Mouse (Mus musculus) embryo, embryonic 10.5 days (tissue): Measurements from ENCODE around the gene Gsc.
A peak's percentile ranks its signal among the peaks of the same experiment; 100 is the strongest.

Source experiments
- DNase-seq: peaks from one replicate; pipeline ENCODE4 v3.0.0-alpha.2; 2015; ENCODE audit warnings: low spot score

Gene Gsc

DNA sequence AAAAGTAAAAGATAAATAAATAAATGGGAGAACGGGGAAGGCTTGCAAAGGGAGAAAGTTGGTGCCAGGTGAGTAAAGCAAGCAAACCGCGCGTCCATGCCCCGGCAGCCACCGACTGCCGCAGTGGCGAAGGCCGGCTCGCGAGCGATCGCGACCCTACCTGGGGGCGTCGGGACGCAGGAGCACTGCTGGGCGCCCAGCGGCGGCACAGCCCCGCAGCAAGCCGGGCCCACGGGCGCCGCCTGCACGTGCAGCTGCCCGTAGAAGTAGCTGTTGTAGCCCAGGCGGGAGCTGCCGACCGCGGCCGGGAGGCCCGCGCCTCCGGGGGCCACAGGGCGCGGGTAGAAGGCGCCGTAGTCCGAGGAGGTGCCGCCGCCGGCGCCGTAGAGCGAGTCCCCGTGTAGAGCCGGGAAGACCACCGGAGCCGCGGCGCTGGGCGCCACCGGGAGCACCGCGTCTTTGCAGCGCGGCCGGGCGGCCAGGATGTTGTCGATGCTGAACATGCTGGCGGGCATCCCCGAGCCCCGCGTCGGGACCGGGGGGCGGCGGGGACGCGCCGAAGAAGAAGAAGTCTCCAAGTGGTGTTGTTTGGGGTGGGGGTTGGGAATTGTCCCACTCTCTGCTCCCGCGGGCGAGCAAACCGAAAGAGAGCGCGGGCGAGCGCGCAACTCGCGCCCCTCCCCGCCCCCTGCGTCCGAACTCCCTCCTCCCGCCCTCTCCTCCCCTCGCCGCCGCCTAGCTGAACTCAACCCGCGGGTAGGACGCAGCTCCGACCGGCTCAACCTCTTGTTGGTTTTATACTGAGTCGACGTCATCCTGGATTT lies at the start of gene Gsc:
Gene Gsc, minus strand, starts transcription at position 730 of the 824 bp plus-strand sequence.
- peak; percentile 85 for DNase-seq

DNA sequence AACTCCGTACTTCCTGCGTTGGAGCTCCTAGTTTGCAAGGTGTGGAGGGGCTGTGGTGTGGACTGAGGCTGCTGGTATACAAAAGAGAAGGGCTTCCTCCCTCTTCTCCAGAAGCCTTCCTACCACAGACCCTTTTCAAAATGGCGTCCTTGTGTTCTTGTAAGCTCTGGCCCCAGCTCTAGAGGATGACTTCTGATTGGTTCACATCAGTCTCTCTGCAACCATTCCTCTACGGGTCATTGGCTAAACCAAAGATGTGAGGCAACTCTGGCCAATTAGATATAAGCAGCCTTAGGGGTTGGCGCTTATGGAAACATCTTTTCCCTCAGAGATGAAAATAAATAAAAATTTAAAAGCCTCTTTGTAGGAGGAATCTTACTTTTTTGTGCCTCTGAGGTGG lies 46.6 kb upstream of the Gsc start:
- DNase-seq, result no peak

DNA sequence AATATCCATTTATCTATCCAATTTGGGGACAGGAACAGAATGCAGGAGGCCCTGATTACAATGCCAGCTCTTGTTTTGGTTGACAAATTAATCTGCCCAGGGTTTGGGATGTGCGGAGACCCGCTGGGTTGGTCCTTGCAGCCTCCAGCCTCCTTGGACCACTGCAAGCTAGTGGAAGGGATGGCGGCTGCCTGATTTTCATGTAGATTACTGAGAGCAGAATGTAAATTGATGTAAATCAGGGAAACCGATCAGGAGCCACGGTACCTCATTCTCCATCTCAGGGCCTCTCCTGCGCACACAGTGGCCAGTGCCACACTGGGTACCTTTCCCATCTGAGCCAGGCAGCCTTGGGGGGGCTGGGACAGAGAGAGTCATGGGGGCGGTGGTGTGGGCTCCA lies 34.8 kb upstream of the Gsc start:
- no peak for DNase-seq

DNA sequence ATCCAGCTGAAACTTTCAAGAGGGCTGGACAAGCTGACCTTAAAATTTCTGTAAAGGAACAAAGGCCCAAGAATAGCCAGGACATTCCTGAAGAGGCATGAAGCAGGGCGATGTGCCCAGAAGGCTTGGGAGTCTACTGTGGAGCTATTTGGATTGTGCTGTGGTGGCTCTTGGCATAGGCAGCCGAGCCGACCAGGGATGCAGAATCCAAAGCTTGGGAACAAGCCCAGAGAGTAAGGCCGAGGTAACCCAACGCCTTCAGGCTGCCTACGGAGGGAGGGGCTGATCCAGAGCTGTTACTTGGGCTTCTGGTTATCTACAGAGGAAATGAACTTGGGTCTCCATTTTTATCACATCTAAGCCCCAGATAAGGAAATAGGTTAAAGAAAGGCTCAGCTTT lies 18.9 kb upstream of the Gsc start:
- no peak for DNase-seq

DNA sequence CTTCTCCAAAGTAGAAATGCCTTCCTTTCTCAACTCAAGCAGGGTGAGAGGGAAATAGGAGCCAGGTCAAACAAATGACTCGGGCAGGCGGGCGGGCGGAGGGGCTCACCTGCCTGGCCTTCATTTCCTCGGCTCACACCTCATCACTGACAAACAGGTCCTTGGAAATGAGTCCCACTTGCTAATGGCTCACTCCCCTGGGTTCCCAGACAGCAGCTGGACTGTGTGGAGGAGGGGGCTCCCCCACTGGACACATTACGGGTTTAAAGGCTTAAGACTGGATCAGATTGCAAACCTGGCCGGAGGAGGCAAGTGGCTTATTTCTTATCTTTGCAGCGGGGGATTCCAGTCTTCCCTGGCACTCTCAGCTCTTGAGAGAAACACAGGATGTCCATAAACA lies 13.1 kb upstream of the Gsc start:
- no peak for DNase-seq

DNA sequence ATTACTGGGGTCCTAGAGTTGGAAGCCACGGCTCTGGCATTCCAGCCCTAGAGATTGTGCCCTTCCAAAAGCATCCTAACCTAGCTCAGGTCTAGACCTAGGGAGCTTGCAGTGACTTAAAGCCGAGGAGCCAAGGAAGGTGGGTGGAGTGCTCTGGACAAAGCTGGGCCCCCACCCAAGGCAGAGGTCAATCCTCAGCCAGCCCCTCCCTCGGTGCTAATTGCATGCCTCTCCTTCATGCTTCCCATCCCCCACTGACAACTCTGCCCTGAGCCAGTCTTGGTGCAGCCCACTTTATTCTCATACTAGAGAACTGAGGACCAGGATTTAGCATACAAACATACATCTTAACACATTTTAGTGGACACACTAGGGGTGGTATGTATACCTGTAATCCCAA lies 12.0 kb upstream of the Gsc start:
- no peak for DNase-seq

DNA sequence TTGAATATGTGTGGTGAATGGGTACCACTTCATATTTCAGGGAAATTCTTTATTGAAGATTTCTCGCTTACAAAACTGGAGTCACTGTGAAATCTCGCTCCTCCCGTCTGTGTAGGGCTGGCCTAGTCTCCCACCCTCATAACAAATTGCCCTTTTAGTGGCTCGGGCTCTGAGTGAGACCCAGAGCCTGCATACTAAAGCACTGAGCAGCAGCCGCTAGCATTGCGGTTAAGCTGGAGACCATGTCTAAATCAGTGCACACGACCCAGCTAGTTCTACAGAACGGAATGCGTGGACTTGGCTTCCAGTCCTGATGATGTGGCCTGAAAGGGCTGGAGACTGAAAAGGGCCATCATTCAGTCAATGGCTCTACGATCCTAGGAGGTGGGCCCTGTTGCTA lies 7.9 kb upstream of the Gsc start:
- DNase-seq, result no peak

DNA sequence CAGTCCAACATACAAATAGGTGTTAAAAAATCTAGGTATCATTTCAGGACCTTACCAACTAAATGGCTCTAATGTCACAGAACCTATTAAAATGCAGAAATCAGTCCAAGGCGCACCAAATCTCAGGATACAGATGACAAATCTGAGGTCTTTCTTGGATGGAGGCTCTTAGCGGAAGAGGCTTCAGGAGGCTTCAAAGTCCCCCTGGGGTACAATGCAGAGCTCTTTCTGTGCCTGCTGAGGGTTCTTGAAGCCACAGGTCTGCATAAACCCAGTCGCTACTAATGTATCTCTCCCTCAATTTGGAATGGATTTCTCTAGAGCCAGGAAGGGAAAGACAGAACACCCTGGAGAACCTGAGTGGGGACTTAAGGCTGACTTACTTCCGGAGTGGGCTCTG lies 5.1 kb upstream of the Gsc start:
- peak; percentile 52 for DNase-seq

DNA sequence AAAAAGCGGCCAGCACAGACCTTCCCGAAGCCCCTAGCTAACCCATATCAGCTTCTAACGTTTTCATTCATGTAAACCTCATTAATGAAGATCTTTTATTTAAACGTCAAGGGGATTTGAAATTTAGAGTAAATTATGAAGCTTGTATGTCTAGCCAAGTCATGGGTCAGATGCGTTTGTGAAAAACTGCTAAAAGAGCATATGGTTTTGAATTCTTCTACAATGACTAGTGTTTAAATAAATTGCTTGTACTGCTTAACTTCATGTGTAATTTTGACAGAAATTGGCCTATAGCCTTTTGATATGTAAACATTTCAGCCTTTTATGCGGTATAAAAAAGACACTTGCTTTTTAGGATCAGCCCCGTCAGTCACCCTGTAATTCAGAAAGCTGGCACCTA lies 4.4 kb upstream of the Gsc start:
- DNase-seq, result peak; percentile 44

DNA sequence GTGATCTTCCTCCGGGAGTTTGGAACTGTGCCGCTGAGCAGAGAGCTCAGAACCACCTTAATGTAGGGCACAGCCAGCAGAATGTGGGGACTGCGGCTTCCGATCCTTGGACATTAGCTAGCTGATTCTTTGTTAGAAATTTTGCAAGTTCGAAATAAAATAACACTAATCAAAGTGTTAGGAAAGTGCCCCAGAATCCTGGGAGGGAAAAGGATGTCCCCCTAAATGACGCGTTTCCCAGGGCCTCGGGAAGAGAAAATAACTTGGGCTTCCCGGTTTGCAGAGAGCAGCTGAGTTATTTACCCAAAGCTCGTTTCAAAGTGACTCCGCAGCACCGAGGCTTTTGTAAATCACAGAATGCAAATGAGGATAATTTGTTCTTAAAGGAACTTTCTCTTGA lies 3.9 kb upstream of the Gsc start:
- DNase-seq, result peak; percentile 58

DNA sequence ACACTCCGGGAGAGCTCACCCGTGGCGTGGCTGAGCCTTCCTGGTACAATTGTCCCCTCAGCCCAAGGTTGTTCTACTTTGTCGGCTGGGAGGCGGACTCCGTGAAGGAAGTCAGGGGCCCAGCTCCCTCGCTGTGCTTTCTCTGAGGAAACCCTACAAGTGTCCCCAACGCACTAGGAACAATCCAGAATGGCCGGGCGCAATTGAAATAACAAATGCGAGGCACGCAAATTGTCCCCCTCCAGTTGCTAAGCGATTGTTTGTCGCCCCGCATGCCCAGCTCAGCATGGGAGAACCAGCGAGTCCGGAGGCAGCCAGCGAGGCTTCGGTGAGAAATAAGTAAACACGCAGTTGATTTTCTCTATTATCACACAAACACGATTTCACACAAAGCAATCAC lies 2.8 kb upstream of the Gsc start:
- DNase-seq, result peak; percentile 71

DNA sequence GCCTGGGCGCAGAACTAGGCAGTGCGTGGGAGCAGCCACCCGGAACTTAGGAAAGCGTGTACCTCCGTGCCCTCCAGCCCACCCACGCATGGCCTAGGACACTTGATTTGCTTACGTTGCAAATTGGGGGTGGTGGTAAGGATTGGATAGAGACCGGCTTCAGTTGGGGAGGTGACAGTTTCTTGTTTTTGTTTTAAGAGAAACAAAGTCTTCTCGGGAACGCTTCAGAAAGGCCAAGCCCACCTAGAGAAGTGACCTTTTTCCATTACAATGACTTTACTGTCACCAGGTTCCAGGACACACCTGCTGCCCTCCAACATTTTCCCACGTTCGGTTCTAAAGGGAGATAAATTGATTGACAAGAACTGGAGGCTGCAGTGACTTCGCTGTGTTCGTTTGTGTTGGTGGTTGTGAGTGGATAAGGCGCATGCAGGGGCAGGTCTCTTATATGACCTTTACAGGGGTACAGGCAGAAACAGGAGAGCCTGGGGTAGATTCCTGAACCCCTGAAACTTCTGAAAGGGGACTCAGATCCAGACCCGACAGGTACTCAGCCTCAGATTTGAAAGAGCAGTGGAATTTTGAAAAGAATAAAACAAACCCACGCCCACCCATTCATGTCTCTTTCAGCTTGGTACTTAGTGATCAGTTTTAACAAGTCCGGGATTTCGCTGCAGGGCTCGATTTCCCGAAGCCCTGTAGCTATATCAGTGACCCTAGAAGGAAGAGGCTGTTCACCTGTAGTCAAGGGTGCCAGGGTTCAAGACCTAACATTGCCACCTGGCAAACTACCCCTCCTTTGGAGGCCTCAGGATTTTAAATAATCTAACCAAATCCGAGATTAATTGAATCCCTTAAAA lies 2.0 kb upstream of the Gsc start:
- DNase-seq, result peak; percentile 54

DNA sequence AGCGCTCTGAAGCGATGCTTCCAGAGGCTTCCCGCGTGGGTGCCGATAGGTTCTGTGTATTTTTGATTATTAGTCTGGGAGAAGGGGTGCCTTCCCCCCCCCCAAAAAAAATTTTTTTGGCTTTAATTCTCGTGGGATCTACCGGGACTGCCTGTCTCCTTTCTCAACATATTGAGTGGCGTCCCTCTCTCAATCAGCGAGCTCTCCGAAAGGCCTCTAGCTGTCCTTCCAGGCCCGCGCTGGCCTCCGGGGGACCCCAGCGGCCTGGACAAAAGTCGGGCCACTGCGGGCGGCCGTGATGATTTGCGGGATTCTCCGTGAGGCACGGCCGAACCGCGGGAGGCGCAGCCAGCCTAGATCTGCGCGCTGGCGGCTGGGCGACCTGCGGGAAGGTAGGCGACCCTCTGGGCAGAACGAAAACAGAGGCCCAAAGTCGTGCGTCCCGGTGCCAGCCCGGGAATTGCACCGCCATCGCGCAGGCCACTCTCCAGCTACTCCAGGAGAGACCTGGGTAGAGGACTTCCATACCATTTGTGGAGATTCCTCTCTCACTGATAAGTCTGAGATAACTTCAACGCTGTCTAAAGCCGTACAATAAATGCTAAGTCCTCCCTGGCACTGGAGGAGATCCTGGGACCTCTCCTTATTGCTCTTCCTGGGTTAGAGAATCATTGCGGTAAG lies 1.2 kb upstream of the Gsc start:
- DNase-seq, result peak; percentile 63

DNA sequence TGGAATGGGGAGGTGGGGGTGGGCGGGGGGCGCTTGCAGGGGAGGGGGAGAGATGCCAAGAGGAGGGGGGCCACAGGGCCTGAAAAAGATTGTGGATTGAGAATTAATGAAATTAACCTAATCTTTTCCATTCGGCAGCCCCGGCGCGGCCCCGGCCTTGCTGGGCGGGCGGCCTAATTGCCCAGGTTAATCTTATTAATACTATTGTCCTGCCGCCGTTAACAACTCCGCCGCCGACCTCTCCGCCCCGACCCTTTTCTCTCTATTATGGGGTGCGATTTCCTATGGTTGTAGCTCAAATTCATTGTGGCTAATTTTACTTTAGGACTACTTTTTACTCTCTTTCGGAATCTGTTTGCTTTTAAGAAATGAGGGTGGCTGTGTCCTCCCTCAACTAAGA lies 362 bp upstream of the Gsc start:
- DNase-seq, result peak; percentile 50

DNA sequence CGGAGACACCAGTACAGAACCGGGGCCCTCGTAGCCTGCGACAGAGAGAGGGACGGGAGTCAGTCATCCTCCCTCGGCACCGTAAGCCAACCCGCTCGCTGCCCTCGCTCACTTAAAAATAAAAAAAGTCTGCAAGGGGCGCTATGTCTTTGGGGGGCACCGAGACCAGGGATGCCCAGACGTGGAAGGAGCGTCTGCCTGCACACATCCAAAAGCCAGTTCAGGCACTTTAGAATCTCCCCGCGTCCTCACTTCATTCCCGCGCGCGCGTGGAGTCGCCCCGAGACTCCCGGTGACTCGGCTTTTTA lies 958 bp downstream of the Gsc start:
- DNase-seq, result no peak

DNA sequence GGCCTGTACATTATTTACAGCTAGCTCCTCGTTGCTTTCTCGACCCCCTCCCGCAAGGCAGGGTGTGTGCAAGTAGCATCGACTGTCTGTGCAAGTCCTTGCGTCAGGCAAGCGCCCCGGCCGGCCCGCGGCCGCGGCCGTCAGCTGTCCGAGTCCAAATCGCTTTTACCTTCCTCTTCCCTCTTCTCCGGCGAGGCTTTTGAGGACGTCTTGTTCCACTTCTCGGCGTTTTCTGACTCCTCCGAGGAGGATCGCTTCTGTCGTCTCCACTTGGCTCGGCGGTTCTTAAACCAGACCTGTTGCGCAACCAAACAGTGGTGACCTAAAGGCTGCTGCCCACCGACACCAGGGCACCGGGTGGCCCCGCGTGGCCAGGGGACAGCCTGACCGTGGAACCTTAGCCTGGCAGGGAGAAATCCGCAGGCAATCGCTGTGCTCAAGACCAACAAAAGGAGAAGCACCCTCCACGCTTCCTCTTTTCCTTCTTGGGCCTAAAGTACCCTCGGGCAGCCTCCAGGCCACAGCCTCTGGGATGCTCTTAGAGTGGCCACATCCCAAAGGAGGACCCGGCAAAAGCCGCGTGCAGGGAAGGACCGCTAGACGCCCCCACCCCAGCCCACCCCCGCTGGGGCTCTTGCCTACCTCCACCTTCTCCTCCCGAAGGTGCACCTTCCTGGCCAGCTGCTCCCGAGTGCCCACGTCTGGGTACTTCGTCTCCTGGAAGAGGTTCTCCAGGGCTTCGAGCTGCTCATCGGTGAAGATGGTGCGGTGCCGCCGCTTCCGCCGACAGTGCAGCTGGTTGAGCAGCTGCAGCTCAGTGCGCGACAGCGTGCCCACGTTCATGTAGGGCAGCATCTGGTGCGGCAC lies 1.5 kb downstream of the Gsc start:
- DNase-seq, result peak; percentile 63

DNA sequence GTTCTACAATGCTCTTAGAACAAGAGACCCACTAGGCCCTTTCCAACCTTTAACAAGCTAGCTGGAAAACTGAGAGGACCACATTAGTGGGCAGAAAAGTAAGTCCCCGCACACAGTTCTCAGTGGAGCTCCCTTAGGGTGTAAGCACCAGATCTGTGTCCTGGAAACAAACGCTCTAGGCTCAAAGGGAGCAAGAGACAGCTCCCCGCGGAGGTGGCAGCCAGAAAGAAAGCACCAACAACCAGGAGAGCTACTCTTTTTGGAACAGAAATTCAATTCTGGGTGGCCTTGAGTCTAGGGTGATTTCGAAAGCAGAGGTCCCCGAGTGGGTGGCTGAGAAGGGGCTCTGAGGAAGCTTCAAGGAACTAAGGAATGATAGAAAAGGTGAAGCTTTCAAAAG lies 2.5 kb downstream of the Gsc start:
- DNase-seq, result no peak

DNA sequence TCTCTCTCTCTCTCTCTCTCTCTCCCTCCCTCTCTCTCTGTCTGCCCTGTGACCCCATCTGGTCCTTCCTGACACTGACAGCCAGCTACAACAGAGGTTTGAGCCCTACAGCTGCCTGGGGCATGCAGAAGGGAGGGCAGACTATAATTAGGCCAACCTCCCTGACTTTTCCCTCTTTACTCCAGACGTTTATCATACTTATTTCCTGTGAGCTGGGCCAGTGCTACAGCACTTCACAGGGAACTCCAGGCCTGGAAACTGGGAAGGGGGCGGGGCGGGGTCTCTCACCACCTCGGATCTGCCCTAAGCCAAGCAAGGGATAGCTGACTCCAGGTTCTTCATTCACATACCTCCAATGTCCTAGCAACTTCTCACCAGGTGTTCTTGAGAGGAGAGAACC lies 4.3 kb downstream of the Gsc start:
- DNase-seq, result peak; percentile 65

DNA sequence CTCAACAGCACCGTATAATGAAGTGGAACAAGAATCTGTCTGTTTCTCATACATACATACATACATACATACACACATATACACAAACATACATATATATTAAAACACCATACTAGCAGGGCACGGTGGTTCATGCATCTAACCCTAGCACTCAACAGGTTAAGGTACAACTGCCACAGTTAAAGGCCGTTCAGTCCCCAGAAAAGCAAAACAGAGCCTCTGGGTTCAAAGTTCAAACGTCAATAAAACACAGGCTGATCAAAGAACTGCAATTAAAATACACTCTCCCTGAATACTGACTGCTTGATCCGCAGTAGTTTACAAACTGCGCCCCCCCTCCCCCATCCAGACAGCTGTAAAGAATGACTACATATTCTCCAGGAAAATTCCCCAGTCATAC lies 5.8 kb downstream of the Gsc start:
- DNase-seq, result no peak

DNA sequence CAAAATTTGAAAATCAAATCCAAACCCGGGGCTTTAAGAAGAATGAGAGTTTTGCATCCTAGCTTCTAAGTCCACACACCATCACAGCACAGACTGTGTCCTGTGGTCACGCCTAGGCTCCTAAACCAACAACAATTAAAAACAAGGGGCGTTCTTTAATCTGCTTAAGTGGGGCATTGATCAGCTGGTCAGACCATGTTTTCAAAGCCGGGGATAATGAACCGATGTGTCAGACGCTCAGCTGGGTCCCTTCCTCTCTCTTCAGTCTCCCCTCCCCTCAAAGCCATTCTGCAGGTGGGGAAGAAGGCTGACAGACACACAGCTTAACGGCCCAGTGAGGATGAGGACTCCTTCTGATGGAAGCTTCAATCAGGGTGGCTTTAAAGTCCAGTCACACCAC lies 6.2 kb downstream of the Gsc start:
- no peak for DNase-seq

DNA sequence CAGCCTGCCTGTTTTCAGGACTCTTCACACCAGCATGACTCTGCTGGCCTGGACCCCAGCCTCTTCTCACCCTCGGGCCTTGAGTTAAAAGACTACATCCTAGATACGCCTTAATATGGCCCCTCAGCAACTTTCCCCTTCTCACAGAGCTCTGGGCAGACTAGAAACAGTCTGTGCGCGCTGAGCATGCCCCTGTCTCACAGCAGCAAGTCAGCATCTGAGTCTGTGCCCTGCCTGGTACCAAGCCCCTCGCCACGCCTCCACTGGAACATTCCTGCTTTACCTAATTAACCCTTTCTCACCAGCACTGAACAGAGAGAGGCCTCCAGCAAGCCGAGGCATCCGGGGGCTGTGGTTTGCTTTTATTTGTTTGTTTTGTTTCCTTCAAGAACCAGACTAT lies 11.8 kb downstream of the Gsc start:
- no peak for DNase-seq

DNA sequence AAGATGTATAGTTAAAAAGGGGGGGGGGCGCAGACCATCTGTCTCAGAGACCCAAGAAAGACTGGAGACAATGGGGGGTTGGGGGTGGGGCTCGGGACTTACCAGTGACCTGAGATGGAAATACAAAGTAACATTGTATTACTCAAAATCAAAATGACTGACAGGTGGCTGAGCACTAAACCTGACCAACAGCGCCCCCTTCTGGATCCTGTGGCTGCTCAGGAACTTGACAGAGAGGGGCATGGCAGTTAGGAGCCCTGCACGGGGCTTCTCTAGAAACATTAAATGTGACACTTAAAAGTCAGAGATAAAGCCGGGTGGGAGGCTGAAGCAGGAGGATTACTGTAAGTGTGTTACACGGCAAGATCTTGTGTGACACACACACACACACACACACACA lies 13.8 kb downstream of the Gsc start:
- no peak for DNase-seq
